Mouse (Mus musculus) layer of hippocampus, postnatal 10 days (tissue): ENCODE results near the gene Tomm70a. TPM values are rescaled to one million over a fixed set of nuclear protein-coding genes. Genes with fewer than 3 reads are reported as not detected.
A peak's percentile ranks its signal among the peaks of the same experiment; 100 is the strongest.
"Not testable (repeated sequence)": the region's sequence is repeated elsewhere in the genome, so short reads cannot be mapped to it uniquely, and the experiment has no call there.

Experiments
- DNase-seq, 2 experiments: peaks; one replicate each; pipeline ENCODE4 v3.0.0; 2021; ENCODE audit warnings: low spot score in 2 of 2
- total RNA-seq, 2 experiments: library from RNA; stranded (reverse); gene quantifications; 2 replicates each; pipeline ENCODE4 v1.2.3; 2021

Gene Tomm70a
- total RNA-seq, 2 experiments from 2014 or later, result 115 to 117 TPM

DNA sequence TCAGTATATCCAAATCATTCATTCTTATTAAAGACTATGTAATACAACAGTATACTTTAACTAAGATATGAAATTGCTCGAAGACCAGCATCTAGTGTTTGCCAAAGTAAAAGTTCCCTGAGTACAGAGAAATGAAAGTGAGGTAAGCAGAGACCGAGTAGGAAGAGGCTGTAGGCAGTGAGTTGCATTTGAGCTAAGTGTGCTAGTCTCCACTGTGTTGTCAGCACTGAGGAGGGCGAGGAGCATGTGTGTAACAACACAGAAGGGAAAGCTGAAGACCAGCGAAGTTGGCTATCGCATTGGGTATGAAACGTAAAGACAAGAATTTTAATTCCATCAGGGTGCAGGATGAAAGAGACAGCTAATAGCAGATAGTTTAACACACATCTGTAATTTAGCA is 12.1 kb downstream of the Tomm70a start:
- DNase-seq, result no peak

DNA sequence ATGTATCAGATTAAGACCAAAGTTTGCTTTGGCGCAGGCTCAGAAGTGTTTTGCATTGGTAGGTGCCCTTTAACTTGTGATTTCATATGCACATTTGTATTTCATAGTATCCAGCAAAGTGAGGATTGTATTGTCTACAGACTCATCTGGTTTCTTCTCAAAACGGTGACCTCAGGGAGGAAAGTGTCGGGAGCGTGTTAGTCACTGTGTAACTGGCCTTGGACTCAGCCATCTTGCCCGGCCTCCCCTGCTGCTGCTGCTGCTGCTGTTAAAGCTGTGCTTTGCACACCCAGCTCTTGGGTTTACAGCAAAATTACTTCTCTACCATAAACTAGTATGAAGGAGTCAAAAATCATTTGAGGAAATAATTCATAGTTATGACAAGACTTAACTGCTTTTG is 23.2 kb downstream of the Tomm70a start:
- no peak for DNase-seq

- no peak for DNase-seq
Observed at GRCm38 (mm10) chr16:57151437-57151836, 29.9 kb downstream of the Tomm70a start.

GRCm38 (mm10) chr16:57155899-57156298 is 34.4 kb downstream of the Tomm70a start:
- no peak for DNase-seq

DNA sequence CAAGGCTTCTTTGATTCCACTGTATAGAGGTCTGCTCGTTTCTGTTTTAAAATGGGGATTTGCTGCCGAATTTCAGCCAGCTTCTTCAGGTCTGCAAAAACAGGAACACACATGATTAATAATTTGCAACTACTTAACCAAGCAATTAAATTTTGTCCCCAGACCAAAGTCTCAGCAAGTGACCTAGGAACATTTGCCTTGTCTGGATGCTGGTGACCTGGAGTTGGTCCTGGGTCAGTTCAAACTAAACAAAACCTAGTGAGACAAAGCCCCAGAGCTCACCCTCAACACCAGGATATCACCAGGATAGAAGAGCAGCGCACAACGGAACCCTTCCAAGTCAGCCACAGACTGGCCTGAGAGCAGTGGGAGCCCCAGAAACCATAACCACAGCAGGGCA is 35.6 kb downstream of the Tomm70a start:
- DNase-seq, result no peak

- no peak for DNase-seq
Observed at GRCm38 (mm10) chr16:57157728-57158127, 36.2 kb downstream of the Tomm70a start.

DNA sequence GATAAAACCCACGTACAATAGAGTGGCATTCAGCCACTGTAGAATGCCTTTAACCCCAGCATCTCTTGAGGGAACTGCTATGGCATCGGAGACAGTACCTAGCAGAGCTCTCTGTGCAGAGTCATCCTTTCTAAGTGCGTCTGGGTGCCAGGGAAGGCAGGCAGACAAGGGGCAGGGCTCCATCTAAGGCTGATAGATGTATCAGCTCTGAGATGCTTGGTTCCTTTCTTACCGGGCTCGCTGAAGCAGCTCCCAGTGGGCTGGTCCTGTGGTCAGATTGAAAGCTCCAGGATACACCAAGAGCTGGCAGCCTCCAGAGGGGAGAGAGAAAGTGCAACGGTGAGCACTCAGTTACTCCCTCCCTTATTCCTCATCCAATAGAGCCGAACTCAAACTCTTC is 38.3 kb downstream of the Tomm70a start:
- DNase-seq, result no peak

DNA sequence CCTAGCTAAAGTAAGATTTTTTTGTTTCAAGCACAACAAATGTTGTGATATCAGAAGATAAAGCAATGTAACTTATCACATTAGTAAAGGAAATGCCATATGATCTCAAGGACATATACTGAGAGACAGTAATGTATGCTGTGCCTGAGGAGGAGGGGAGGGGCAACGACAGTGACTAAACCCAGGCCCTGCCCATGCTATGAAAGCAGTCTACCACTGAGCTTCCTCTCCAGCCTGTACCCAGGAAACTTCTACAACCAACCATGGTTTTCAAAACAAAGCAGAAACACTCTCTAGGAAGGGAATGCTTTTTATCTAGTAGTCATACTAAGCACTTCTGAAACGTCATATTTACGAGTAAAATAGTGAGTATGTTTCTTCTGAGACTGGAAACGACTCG is 41.3 kb downstream of the Tomm70a start:
- DNase-seq, result no peak

DNA sequence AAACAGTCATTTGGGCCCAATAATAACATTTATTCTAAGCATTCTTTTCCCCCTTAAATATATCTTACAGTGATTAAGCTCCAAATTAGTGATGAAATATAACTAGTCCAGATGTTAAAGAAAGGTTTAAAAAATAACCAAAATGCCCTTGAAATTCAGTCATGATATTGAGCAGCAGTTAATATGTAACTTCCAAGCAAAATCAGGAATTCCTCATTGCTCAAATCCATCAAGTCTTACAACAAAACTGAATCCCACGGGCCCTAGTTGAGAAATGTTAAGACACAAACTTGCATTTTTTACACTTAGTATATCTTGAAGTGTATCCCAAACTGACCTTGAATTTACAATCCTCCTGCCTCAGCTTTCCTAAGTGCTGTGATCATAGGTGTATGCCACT is 42.2 kb downstream of the Tomm70a start:
- DNase-seq, result no peak

DNA sequence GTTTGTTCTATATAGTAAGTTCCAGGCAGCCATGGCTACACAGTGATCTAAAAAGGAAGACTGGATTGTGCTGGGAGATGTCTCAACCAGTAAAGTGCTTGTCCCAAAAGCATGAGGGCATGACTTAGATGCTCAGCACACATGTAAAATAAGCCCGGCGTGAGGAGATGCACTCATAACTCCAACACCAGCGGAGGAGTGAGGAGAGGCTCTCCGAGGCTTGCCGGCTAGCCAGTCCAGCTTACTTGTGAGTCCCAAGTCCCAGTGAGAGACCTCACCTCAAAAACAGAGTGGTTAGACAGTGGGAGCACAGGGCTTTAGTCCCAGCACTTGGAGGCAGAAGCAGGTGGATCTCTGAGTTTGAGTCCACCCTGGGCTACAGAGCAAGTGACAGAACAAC is 43.7 kb downstream of the Tomm70a start:
- DNase-seq, result no peak

DNA sequence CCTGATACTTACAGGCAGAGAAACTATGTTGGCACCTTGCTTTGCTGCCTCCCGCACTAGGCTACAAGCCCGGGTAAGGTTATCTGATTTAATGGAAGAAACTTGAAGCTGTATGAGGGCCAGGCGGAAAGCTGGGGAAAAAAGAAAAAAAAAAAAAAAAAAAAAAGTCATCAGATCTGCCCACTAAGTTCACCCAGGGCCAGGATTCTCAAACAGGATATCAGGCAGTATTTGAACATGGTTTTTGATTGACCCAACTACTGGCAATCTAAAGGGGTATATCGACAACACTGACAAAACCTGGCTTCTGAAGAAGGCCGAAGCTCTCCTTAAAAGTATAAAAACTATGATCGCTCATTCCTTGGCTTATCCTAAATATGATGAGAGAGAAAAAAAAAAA is 44.6 kb downstream of the Tomm70a start:
- DNase-seq, result no peak

- DNase-seq, result peak; percentile 94 to 97
Observed at GRCm38 (mm10) chr16:57166611-57167513, 45.4 kb downstream of the Tomm70a start, which contains the start of gene Nit2. TSS of gene Nit2 (minus strand) at chr16:57167341.

- no peak for DNase-seq
Observed at GRCm38 (mm10) chr16:57167514-57167912, 46.0 kb downstream of the Tomm70a start.

DNA sequence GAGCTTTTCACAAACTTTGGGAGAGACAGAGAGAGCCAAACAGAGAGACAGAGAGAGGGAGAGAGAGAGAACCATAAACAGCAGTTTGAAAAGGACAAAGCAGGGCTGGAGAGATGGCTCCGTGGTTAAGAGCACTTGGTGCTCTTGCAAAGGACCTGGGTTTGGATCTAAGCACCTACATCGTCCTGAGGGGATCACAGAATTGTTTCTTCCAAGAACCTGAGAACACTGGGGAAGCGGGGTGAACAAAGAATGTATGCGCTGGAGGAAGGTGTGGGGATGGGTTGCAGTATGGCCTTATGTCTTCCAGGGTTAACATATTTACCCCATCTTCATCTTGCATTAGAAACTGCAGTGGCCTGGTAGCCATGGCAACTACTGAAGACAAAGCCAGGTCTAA is 46.7 kb downstream of the Tomm70a start:
- no peak for DNase-seq

- DNase-seq, result no peak
Observed at GRCm38 (mm10) chr16:57171161-57171560, 49.7 kb downstream of the Tomm70a start.

- DNase-seq, result no peak
Observed at GRCm38 (mm10) chr16:57171570-57171969, 50.1 kb downstream of the Tomm70a start.

GRCm38 (mm10) chr16:57174480-57174879 is 53.0 kb downstream of the Tomm70a start:
- not testable (repeated sequence) for DNase-seq

DNA sequence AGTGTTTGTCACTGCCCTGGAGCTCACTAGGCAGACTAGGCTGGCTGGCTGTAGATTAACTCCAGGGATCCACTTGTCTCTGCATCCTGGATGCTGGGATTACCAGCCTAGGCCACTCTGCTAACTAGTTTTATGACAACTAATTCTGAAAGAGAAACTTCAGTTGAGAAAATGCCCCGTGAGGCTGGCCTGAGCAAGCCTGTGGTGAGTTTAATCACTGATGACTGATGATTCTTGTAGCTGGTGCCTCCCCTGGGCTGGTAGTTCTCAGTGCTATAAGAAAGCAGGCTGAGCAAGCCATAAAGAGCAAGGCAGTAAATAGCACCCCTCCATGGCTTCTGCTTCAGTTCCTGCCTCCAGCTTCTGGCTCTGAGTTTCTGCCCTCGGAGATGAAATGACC is 54.2 kb downstream of the Tomm70a start:
- DNase-seq, result no peak

- no peak for DNase-seq
Observed at GRCm38 (mm10) chr16:57176276-57176675, 54.8 kb downstream of the Tomm70a start.

GRCm38 (mm10) chr16:57177254-57177653 is 55.8 kb downstream of the Tomm70a start:
- peak; percentile 19 to 31 for DNase-seq

GRCm38 (mm10) chr16:57177664-57178063 is 56.2 kb downstream of the Tomm70a start:
- no peak for DNase-seq

- DNase-seq, result peak; percentile 27 to 42
Observed at GRCm38 (mm10) chr16:57181180-57181579, 59.7 kb downstream of the Tomm70a start.

DNA sequence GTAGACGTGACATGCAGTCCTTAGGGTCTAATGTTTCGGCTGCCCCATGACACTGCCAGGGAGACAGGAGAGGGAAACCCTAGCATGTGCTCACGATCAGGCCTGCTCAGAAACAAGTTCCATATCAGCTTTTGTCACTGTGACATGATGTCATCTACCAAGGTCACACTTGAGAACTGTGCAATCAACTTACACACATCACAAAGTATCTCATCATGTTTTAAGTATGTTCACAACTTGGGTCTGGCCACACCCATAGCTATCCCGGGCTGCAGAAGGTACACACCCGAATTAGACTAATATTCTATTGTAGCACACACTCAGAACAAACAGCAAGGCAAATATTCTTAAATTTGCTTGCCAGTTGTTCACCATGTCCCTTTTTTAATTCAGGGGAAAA is 60.5 kb downstream of the Tomm70a start:
- no peak for DNase-seq
